Mouse (Mus musculus) cerebellum, adult 8-10 months (tissue): ENCODE results near the gene Rasgef1a.

Experiments used
- DNase-seq: peaks from one replicate; pipeline ENCODE4 v3.0.0; 2022

Rasgef1a gene

GRCm38 (mm10) chr6:118076256-118076655, 65.0 kb downstream of the Rasgef1a start:
- no peak for DNase-seq

GRCm38 (mm10) chr6:118076748-118077147, 65.5 kb downstream of the Rasgef1a start:
- DNase-seq, result no peak

- DNase-seq, result no peak
These were observed 66.2 kb downstream of the Rasgef1a start for GRCm38 (mm10) chr6:118077421-118077820.

GRCm38 (mm10) chr6:118078751-118079150, 67.5 kb downstream of the Rasgef1a start:
- DNase-seq, result no peak

- no peak for DNase-seq
These were observed 68.1 kb downstream of the Rasgef1a start for GRCm38 (mm10) chr6:118079292-118079691.

GRCm38 (mm10) chr6:118079762-118080465, 68.7 kb downstream of the Rasgef1a start:
- DNase-seq, result no peak

- DNase-seq, result no peak
These were observed 69.5 kb downstream of the Rasgef1a start for GRCm38 (mm10) chr6:118080711-118081110.

- DNase-seq, result no peak
These were observed 71.1 kb downstream of the Rasgef1a start for GRCm38 (mm10) chr6:118082384-118082783.

- DNase-seq, result no peak
These were observed 72.4 kb downstream of the Rasgef1a start for GRCm38 (mm10) chr6:118083608-118084007.

GRCm38 (mm10) chr6:118084596-118084995, 73.4 kb downstream of the Rasgef1a start:
- no peak for DNase-seq

GRCm38 (mm10) chr6:118087955-118088354, 76.7 kb downstream of the Rasgef1a start:
- DNase-seq, result no peak

GRCm38 (mm10) chr6:118088750-118089440, 77.7 kb downstream of the Rasgef1a start:
- DNase-seq, result no peak

GRCm38 (mm10) chr6:118090827-118091226, 79.6 kb downstream of the Rasgef1a start:
- no peak for DNase-seq

- DNase-seq, result no peak
These were observed 86.6 kb downstream of the Rasgef1a start for GRCm38 (mm10) chr6:118097765-118098365.

- DNase-seq, result peak; percentile 74
These were observed 88.1 kb downstream of the Rasgef1a start for GRCm38 (mm10) chr6:118099311-118099802.

- DNase-seq, result no peak
These were observed 100.6 kb downstream of the Rasgef1a start for GRCm38 (mm10) chr6:118111810-118112209.

GRCm38 (mm10) chr6:118122767-118123166, 111.5 kb downstream of the Rasgef1a start:
- DNase-seq, result no peak

- DNase-seq, result no peak
These were observed 115.3 kb downstream of the Rasgef1a start for GRCm38 (mm10) chr6:118126577-118126976.

GRCm38 (mm10) chr6:118127198-118127597, 116.0 kb downstream of the Rasgef1a start:
- no peak for DNase-seq

GRCm38 (mm10) chr6:118127827-118128487, 116.7 kb downstream of the Rasgef1a start:
- DNase-seq, result no peak

- DNase-seq, result no peak
These were observed 118.8 kb downstream of the Rasgef1a start for GRCm38 (mm10) chr6:118130022-118130421.

- no peak for DNase-seq
These were observed 123.2 kb downstream of the Rasgef1a start for GRCm38 (mm10) chr6:118134461-118134860.

- DNase-seq, result no peak
These were observed 125.9 kb downstream of the Rasgef1a start for GRCm38 (mm10) chr6:118137148-118137547.
